Mouse (Mus musculus) cerebellum, postnatal 36 days (tissue): Measurements from ENCODE around the gene Krtap29-1.

Experiments used
- DNase-seq, 2 experiments: peaks; one replicate each; pipeline ENCODE4 v3.0.0; 2021 to 2022; ENCODE audit warnings: mixed read lengths in 2 of 2

Krtap29-1 gene

GRCm38 (mm10) chr11:99937751-99938264 lies 41.0 kb downstream of the Krtap29-1 start:
- DNase-seq = no peak

GRCm38 (mm10) chr11:99935991-99936390 lies 42.9 kb downstream of the Krtap29-1 start, which contains the start of gene Krtap31-2:
Gene Krtap31-2, plus strand, starts transcription at chr11:99936291.
- no peak for DNase-seq
